Mouse (Mus musculus) lung, postnatal 10 days (tissue): ENCODE measurements around the gene Svep1.

Source experiments
- DNase-seq: peaks from one replicate; pipeline ENCODE4 v3.0.0; 2021

Svep1 gene

GRCm38 (mm10) chr4:58206115-58206945 is at the start of gene Svep1:
Gene Svep1, minus strand, starts transcription at chr4:58206859.
- DNase-seq, result peak; percentile 59

DNA sequence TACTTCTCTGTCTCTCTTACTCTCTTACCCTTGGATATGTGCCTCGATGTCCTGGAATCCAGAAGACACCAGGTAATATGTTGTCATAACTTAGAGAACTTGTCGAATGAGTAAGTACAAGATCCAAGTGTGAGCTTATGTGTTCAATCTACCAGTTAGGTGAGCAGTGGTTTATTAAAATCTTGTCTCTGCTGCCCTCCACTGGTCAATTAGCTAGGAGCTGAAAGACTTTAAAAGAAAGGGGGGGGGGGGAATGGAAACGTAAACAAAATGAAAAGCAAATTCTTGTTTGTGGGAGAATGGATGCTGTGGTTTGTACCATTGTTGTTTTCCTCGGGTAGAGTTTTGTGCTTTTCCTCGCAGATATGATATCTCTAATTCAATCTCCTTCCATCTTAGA is 46.8 kb upstream of the Svep1 start:
- DNase-seq, result peak; percentile 74

GRCm38 (mm10) chr4:58252381-58252780 is 45.7 kb upstream of the Svep1 start:
- no peak for DNase-seq

DNA sequence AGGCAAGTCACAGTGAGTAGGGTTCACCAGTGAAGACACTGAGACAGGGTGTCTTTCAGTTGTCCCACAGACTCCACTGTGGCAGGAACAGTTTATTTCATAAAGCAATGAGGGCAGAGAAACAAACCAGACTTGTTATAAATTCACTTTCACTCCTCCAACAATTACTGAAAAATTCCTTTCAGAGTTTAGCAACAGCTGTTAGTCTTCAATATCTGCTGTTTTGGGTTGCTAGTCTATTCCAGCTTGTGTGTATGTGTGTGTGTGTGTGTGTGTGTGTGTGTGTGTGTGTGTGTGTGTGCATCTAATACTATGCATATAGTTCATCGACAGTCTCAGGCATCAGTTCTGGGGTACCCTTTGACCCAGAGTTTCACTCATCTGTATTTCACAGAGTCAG is 38.9 kb upstream of the Svep1 start:
- DNase-seq, result no peak

DNA sequence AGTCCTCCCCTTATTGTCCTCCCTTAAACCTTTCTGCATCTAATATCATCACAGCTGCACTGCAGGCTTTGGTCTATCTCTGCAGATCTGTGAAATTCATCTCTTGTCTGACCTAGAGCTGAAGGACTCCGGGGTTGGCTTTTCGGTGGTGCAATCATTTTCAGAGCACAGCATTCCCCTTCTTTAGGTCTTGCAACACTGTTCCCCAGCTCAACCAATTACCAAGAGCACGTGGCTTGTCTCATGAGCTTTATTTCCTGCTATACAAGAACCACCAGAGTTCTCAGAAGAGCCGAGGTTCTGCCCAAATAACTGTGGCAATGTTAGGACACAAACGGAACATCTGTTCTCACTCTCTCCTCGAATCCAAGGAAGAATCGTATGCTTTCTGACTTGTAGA is 33.8 kb upstream of the Svep1 start:
- peak; percentile 32 for DNase-seq

- no peak for DNase-seq
These were observed 29.2 kb upstream of the Svep1 start for GRCm38 (mm10) chr4:58235828-58236227.

DNA sequence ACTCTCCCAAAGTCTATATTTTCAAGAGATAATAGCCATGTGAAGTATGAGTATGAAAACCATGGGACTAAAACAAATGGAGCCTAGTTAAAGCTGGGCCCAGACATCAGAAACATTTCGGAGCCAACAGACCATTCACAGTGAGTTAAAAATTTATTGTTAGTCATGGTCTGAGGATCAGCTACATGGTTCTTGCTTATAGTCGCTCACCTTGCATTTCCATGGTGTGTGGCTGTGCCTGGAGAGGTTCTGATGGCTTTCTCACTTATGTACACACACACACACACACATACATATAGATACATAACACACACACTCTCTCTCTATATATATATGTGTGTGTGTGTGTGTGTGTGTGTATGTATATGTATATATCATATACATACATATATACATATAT is 16.8 kb upstream of the Svep1 start:
- DNase-seq, result no peak

- no peak for DNase-seq
These were observed 4.7 kb upstream of the Svep1 start for GRCm38 (mm10) chr4:58211374-58211773.

DNA sequence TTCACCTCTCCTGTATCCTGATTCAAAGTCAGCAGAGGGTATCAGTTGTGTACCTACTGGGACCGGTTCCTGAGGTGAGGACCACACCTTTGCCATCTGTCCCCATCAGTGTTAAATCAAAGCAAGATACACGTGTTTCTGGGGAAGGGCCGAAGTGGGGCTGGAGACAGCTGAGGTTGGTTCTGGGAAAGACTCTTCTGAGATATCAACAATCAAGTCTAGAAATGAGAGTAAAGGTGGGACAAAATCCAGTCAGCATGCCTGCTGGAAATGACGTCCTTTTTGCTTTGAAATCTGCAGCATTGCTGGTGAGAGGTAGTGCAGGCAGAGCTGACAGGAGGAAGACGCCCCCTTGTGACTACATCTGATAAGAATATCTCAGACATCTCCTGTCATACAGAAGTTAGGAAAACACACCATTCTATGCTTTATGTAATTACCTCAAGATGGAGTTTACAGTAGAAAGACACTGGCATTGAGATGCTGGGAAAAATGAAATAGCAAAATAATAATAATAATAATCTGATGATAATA is 4.0 kb upstream of the Svep1 start:
- peak; percentile 30 for DNase-seq

GRCm38 (mm10) chr4:58205750-58206114 is 927 bp downstream of the Svep1 start:
- no peak for DNase-seq

- no peak for DNase-seq
These were observed 5.0 kb downstream of the Svep1 start for GRCm38 (mm10) chr4:58201703-58202102.

DNA sequence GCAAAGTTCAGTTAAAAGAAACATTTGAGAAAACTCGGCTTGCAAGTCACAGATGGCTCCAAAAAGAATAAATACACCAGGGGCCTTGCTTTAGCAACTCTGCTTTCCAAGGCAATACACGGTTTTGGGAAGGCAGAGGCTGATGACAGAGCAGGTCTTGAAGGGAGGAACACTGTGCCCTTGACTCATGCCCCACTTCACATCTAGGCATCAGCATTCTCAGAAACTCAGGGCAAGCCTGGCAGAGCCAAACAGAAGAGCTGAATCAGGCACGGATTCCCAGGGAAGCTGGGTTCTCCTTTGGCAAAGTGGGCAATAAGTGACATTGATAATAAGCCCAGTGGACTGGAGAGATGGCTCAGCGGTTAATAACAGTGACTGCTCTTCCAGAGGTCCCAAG is 5.8 kb downstream of the Svep1 start:
- DNase-seq, result no peak

DNA sequence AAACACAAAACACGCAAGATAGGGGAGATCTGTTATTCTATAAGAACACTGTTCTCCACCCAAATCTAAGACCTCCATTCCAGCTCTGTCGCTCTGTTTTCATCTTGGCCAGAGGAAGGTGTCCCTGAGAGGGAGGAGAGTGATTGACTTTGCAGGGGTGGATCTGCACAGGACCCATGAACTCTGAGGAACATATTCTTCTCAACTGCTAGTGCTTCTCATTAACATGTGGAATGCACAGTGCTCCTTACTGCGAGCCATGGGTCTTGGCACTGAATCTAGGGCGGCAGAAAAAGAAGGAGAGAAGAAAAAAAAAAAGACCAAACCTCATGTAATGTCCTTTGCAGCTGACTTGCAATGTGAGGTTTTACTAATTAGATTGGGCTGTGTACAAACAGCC is 9.4 kb downstream of the Svep1 start:
- peak; percentile 8 for DNase-seq

DNA sequence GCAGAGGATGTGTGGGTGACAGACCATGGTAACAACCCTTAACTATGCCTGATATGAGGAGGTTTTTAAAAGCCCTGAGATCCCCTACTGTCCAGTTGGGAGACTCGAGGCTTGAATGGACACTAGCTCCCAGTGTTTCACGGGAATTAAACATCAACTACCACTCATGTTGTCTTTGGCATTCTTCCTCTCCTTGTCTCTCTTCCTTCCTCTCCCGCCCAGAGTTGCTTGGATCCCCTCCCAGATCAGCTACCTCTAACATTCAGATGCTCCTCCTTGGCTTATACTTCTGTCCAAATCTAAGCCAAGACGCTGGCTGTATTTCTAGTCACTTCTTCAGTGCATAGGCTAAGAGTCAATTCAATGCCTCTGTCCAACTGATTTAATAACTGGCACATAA is 9.9 kb downstream of the Svep1 start:
- peak; percentile 61 for DNase-seq

GRCm38 (mm10) chr4:58195936-58196335 is 10.7 kb downstream of the Svep1 start:
- DNase-seq, result no peak

- no peak for DNase-seq
These were observed 17.4 kb downstream of the Svep1 start for GRCm38 (mm10) chr4:58189281-58189680.

DNA sequence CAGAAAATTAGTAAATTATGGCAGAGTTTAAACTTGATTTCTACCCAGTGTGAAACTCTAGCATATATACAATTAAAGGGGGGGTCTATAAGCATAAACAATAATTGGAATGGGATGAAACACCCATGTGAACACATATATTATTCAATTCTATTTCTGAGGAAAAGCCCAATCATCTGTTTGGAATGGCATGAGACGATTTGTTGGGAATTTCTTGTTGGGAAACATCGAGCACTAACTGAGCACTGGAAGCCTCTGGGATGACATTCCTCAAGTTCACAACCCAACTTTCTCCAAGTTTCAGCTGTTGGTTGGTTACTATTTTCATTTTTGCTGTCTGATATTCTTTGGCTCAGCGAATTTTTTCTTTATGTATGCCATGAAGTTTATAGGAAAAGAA is 21.3 kb downstream of the Svep1 start:
- DNase-seq, result no peak

DNA sequence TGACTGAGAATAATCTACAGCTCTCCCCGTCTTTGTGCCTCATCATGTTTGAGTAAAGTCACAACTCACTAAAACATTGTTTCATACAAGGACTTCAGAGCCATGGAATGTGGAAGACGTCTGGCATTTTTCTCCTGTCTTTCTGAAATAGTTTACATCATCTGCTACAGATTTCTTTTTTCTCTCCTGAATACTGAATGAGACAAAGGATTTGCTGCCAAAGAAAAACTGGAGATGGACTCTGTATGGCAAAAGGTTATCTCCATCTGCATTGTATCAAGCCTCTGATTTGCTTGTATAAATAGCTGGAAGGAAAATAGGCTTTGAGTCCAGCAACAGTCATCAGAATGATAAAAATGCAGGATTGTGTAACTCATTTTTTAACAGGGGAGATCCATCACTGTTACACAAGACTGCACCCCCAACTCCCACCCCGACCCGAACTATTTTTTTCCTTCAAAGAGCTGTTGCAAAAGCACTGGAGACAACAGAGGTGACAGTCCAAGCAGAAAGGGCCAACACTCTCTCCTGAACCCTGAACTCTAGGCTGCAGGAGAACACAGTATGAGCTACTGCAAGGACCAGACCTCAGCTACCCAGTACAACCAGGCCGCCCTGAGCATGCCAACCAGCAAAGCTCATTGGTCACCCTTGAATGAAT is 21.8 kb downstream of the Svep1 start:
- peak; percentile 49 for DNase-seq

DNA sequence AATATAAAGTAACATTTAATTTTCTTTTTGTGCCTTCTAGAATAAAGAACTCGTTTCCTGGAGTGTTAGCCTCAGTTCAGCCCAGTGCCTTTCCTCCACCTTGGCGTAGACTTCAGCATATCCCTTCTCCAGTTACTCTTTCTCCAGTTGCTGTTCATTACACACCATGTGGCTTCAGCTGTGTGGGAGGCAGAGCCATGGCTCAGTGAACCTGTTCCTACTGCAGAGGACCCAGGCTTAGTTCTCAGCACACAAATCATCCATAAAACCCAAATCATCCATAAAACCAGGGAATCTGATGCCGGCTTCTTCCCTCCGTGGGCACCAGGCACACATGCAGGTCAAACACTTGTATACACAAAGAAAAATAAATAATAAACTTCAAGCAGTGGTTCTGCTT is 22.8 kb downstream of the Svep1 start:
- DNase-seq, result no peak

DNA sequence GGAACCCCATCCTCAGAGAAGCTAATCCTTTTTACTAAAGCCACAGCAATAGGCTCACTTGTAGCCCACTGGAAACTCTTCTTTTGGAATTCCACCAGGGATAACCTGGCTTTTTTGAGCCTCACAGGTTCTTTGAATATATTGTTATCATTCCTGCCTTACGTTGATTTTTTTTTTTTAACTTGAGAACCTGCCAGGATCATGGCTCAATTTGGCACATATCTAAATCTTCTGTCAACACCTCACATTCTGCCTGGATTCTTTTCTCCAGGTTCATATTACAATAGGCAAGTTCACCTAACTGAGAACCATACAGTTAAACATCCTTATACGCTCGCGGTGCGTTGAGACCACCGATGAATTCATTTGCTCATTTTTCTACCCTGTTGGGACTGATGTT is 28.2 kb downstream of the Svep1 start:
- no peak for DNase-seq

GRCm38 (mm10) chr4:58177256-58177655 is 29.4 kb downstream of the Svep1 start:
- no peak for DNase-seq

DNA sequence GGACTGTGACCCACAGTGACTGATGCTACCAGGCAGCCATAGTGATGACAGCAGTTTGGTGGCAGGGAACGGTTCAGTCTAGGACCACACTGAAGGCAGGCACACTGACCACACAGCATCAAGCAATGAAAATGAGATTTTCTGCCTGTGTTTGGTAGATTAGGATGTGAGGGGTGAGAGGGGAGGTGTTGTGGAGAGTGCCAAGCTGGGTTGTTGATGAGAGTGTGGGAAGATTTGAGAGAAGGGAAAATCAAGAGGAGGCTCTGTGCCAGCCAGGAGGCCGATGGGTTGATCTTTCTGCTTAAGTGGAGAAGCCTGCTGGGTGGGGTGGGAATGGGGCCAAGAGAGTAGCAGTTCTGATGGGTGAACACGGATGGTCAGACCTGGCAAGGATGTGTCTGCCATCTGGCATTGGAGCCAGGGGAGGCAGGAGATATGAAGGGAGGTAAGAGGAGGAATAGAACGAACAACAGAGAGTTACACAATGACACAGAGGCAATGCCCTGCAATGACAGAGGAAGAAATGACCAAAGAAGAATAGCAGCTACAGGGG is 32.1 kb downstream of the Svep1 start:
- no peak for DNase-seq

GRCm38 (mm10) chr4:58173401-58173800 is 33.3 kb downstream of the Svep1 start:
- DNase-seq, result no peak

- peak; percentile 33 for DNase-seq
These were observed 36.2 kb downstream of the Svep1 start for GRCm38 (mm10) chr4:58170430-58170829.
